Mouse (Mus musculus) limb, embryonic 15.5 days (tissue): ENCODE measurements around the gene Glis3. TPM values are rescaled to one million over a fixed set of nuclear protein-coding genes. Genes with fewer than 3 reads are reported as not detected.

ENCODE experiments used
- ATAC-seq: fragments of 200-750 bp; cut with Nextera tagmentation; 2 replicates; pipeline ENCODE4 v1.8.0; 2017; ENCODE audit warnings: low read depth, moderate TSS enrichment; ENCODE audit not compliant: insufficient number of reproducible peaks, low FRiP score, low TSS enrichment
- H3K27ac ChIP-seq: fragments of 300-500 bp; sonication (generic); 2 replicates; pipeline ENCODE4 v1.5.1; 2015; ENCODE audit warnings: moderate library complexity, mild to moderate bottlenecking, inconsistent platforms
- H3K27me3 ChIP-seq: fragments of 300-500 bp; sonication (generic); 2 replicates; pipeline ENCODE4 v1.6.1; 2015; ENCODE audit warnings: inconsistent platforms
- H3K36me3 ChIP-seq: fragments of 300-500 bp; sonication (generic); 2 replicates; pipeline ENCODE4 v1.6.1; 2015; ENCODE audit warnings: inconsistent platforms
- H3K4me1 ChIP-seq: fragments of 300-500 bp; sonication (generic); 2 replicates; pipeline ENCODE4 v1.6.1; 2015; ENCODE audit warnings: inconsistent platforms
- H3K4me2 ChIP-seq: fragments of 300-500 bp; sonication (generic); 2 replicates; pipeline ENCODE4 v1.6.1; 2015; ENCODE audit warnings: mild to moderate bottlenecking, inconsistent platforms
- H3K4me3 ChIP-seq: fragments of 300-500 bp; sonication (generic); 2 replicates; pipeline ENCODE4 v1.5.1; 2015; ENCODE audit warnings: mild to moderate bottlenecking, inconsistent platforms
- H3K9ac ChIP-seq: fragments of 300-500 bp; sonication (generic); 2 replicates; pipeline ENCODE4 v1.6.1; 2015; ENCODE audit warnings: inconsistent platforms
- H3K9me3 ChIP-seq: fragments of 300-500 bp; sonication (generic); 2 replicates; pipeline ENCODE4 v1.6.1; 2016; ENCODE audit warnings: inconsistent platforms
- WGBS: fragments of 180-500 bp; shearing (Covaris S2); methylation state at CpG from one replicate; pipeline ENCODE4 v1.1.7; 2015; 5-methylcytosine and 5-hydroxymethylcytosine counted together
- polyA plus RNA-seq: library from polyadenylated mRNA; unstranded; fragments of >200 nt; fragmentation: Nextera tagmentation; extraction: Ambion mirVana; gene quantifications from 2 replicates; pipeline ENCODE4 v1.2.1, GENCODE M21; 2015

Glis3 gene
- polyA plus RNA-seq, 1 experiment from 2014 or later: 3.0 TPM

DNA sequence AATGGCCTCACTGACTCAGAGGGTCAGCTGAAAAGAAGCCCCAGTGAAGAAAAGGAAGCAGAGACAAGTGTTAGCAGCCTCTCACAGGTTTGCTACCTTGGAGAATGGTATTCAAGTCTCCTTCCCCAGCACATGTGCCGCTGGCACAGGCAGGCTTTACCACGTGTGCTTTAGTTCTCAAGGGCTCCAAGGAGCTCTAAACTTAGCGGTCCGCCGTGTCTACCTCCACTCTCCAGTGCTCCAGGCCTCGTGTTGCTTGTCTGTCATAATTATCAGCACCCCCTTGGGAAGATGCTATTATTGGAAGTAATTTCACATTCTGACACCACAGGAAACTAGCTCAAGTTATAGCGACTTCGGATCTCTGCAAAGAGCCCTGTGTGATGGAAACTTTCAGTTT is 344.0 kb downstream of the Glis3 start:
- H3K9me3 ChIP-seq: no peaks in the 10 kb centered on the region
- H3K27me3 ChIP-seq: no peaks in the 10 kb centered on the region
- no peak for ATAC-seq
- 46% methylated on average over 8 of the region's 8 CpGs for WGBS
- no peak overlapping the region for H3K27ac ChIP-seq
- no peak overlapping the region for H3K9ac ChIP-seq
- H3K4me2 ChIP-seq: no peak overlapping the region
- H3K36me3 ChIP-seq: no peaks in the 10 kb centered on the region
- H3K4me1 ChIP-seq: peaks cover 3% of the 10 kb centered on the region; the same call in 1 of the 2 replicates
- H3K4me3 ChIP-seq: no peak overlapping the region

DNA sequence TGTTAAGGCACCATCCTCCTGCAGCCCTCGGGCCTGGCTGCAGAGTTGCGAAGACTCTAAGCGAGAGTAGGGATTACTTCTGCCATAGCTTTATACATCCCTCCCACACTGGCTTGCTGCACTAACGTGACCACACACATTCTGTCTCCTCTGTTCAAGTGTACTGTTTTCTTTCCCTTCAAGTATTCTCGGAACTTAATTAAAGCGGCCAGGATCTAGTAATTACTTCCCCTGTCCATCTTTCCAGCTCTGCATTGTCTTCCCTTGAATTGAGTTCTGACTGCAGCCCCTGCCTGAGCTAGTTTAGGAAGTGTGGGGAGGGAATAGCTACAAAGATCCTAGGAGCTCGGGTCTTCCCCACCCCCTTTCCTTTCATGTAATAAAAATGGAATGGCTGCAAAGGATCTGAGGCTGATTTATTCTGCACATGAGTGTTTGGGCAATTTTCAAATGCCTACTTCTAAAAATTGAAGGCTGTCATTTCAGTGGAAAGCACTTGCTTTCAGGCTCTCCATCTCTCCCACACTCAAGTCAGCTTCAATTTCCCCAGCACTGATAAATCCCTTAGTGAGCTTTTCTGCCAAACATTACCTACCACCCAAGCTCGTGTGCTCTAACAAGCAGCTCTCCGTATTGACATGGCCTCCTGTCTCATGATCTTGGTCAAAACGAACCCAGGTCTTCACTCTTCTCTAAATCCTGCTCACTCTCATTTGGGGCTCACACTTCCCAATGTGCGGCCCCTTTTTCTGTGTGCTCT is 346.7 kb downstream of the Glis3 start:
- no peak overlapping the region for H3K4me2 ChIP-seq
- no peak for ATAC-seq
- no peaks in the 10 kb centered on the region for H3K27me3 ChIP-seq
- H3K36me3 ChIP-seq: no peaks in the 10 kb centered on the region
- WGBS: 46% methylated on average over 11 of the region's 11 CpGs
- H3K27ac ChIP-seq: no peak overlapping the region
- no peaks in the 10 kb centered on the region for H3K9me3 ChIP-seq
- peaks cover 3% of the 10 kb centered on the region; the same call in 1 of the 2 replicates for H3K4me1 ChIP-seq
- no peak overlapping the region for H3K9ac ChIP-seq
- H3K4me3 ChIP-seq: no peak overlapping the region

- no peaks in the 10 kb centered on the region for H3K36me3 ChIP-seq
- no peak overlapping the region for H3K4me2 ChIP-seq
- no peaks in the 10 kb centered on the region for H3K9me3 ChIP-seq
- H3K27ac ChIP-seq: no peak overlapping the region
- 79% methylated on average over 16 of the region's 16 CpGs for WGBS
- no peak for ATAC-seq
- no peak overlapping the region for H3K4me3 ChIP-seq
- H3K27me3 ChIP-seq: no peaks in the 10 kb centered on the region
- no peak overlapping the region for H3K9ac ChIP-seq
- no peaks in the 10 kb centered on the region for H3K4me1 ChIP-seq
Measured at GRCm38 (mm10) chr19:28328444-28329110, 351.3 kb downstream of the Glis3 start.

DNA sequence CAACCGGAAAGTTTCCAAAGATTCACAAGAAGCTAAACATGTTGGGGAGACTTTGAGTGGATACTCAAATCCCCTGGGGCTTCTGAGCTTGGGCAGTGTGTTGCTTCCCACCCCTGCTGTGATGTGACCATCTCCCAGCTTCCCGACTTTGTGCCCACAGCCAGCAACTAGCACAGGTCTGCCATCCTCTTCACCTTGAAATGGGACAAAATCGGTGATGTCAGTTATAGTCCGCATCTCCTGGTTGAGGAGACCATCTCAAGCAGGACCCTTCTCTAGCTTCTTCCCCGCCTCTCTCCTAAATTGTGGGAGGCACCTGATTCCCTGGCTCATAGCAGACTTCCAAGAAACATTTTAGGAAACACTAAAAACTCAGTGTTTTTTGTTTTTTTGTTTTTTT is 352.3 kb downstream of the Glis3 start:
- H3K4me1 ChIP-seq: no peaks in the 10 kb centered on the region
- H3K27ac ChIP-seq: no peak overlapping the region
- no peak overlapping the region for H3K9ac ChIP-seq
- no peak overlapping the region for H3K4me3 ChIP-seq
- ATAC-seq: no peak
- WGBS: 88% methylated on average over 5 of the region's 5 CpGs
- H3K36me3 ChIP-seq: no peaks in the 10 kb centered on the region
- no peaks in the 10 kb centered on the region for H3K27me3 ChIP-seq
- H3K9me3 ChIP-seq: no peaks in the 10 kb centered on the region
- H3K4me2 ChIP-seq: no peak overlapping the region

DNA sequence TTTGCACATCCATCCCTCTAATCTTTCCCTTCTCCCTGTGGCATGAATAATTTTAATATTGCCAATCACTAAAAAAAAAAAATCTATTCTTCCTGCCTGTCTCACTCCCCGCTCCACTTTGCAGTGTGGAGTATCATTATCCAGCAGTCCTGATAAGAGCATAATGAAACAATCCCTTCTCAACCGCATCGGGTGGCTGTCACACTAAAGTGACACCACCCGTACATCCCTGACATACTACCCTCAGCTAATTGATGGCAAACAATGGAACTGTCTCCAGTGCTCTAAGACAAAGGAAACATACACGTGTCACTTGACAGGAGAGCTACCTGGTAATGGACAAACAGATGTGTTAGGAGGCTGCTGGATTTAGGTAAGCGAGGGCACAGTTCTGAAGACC is 373.8 kb downstream of the Glis3 start:
- Histone ChIP-seq H3K27ac (no peak overlapping the region), H3K9ac (no peak overlapping the region), H3K27me3 (no peaks in the 10 kb centered on the region), H3K4me1 (no peaks in the 10 kb centered on the region), H3K36me3 (no peaks in the 10 kb centered on the region), H3K4me2 (no peak overlapping the region), H3K4me3 (no peak overlapping the region), H3K9me3 (no peaks in the 10 kb centered on the region)
- 80% methylated on average over 6 of the region's 6 CpGs for WGBS
- no peak for ATAC-seq

GRCm38 (mm10) chr19:28305510-28305909 is 374.4 kb downstream of the Glis3 start:
- Histone ChIP-seq H3K27me3 (no peaks in the 10 kb centered on the region), H3K4me2 (no peak overlapping the region), H3K4me3 (no peak overlapping the region), H3K27ac (no peak overlapping the region), H3K9me3 (no peaks in the 10 kb centered on the region), H3K4me1 (no peaks in the 10 kb centered on the region), H3K9ac (no peak overlapping the region), H3K36me3 (no peaks in the 10 kb centered on the region)
- 31% methylated on average over 4 of the region's 4 CpGs for WGBS
- no peak for ATAC-seq

- H3K9me3 ChIP-seq: no peaks in the 10 kb centered on the region
- peaks cover 5% of the 10 kb centered on the region; the same call in 1 of the 2 replicates for H3K4me1 ChIP-seq
- WGBS: 54% methylated on average over 2 of the region's 2 CpGs
- H3K27me3 ChIP-seq: no peaks in the 10 kb centered on the region
- H3K4me2 ChIP-seq: no peak overlapping the region
- ATAC-seq: no peak
- H3K9ac ChIP-seq: no peak overlapping the region
- H3K36me3 ChIP-seq: no peaks in the 10 kb centered on the region
- no peak overlapping the region for H3K27ac ChIP-seq
- no peak overlapping the region for H3K4me3 ChIP-seq
Measured at GRCm38 (mm10) chr19:28302831-28303242, 377.0 kb downstream of the Glis3 start.

DNA sequence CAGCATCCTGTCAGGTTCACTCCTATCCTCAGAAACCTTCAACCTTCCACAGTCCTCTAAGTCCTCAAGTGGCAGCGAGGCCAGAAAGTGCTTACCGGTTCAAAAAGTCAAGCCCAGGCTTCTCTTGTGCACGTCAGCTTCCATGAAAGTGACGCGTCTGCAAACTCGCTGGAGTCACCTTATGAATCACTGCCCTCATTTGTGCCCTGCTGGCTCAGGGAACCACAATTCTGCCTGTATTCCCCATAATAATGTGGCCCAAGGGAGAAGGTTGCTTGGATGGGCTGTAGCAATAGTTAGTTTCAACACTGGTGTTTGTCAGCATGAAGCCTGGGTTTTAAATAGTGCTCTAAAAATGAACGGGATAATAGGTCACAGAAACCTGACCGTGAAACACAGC is 379.7 kb downstream of the Glis3 start:
- H3K4me2 ChIP-seq: no peak overlapping the region
- no peaks in the 10 kb centered on the region for H3K36me3 ChIP-seq
- no peak overlapping the region for H3K9ac ChIP-seq
- ATAC-seq: no peak
- no peak overlapping the region for H3K4me3 ChIP-seq
- H3K4me1 ChIP-seq: peaks cover 5% of the 10 kb centered on the region; the same call in 1 of the 2 replicates
- no peaks in the 10 kb centered on the region for H3K27me3 ChIP-seq
- no peak overlapping the region for H3K27ac ChIP-seq
- no peaks in the 10 kb centered on the region for H3K9me3 ChIP-seq
- 59% methylated on average over 8 of the region's 8 CpGs for WGBS

DNA sequence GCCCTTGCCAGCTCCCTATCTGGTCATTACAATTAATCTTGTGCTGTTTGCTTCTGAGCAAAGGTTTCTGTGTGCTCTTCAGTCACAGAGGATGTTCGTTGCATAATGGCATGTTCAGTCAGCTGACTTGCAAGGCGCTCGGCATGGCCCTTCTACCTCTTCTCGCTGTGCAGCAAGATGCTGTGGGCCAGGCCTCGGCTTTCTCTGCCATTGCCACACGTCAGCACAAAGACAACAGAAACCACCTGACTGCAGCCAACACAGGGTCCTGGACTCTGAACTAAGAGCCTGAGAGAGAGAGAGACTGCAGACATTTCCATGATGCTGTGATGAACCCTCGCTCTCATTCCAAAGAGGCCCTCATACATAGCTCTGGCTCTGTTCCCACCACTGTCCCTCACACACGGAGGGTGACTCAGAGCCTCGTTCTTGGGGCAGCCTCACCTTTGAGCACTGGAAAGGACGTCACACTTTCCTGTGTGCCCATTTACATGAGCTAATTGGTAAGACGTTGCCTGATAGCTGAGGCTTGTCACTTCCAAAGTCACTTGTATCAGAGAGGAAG is 380.6 kb downstream of the Glis3 start:
- ATAC-seq: no peak
- Histone ChIP-seq H3K27ac (no peak overlapping the region), H3K4me1 (peaks cover 5% of the 10 kb centered on the region; the same call in 1 of the 2 replicates), H3K9me3 (no peaks in the 10 kb centered on the region), H3K27me3 (no peaks in the 10 kb centered on the region), H3K4me3 (no peak overlapping the region), H3K4me2 (no peak overlapping the region), H3K36me3 (no peaks in the 10 kb centered on the region), H3K9ac (no peak overlapping the region)
- WGBS: 63% methylated on average over 11 of the region's 11 CpGs

DNA sequence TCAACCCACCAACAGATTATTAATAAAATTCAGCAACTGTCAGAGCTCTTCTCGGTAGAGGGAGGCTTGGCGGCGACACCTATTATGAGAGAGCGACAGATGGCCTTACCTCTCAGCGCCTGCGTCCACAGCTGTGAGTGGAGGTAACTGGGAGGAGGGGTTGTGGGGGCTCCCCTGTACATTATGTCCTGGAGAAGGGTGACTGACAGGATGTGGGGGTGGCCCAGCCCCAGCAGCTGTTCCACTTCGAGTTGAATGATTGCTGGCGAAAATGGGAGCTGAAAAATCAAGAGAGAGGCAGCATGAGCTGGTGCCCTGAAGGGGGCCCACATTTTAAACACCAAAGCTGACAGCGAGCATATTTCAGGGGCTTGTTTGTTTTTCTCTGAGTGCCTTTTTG is 381.2 kb downstream of the Glis3 start:
- H3K27me3 ChIP-seq: no peaks in the 10 kb centered on the region
- ATAC-seq: no peak
- WGBS: 60% methylated on average over 9 of the region's 9 CpGs
- no peak overlapping the region for H3K4me3 ChIP-seq
- H3K9me3 ChIP-seq: no peaks in the 10 kb centered on the region
- no peak overlapping the region for H3K4me2 ChIP-seq
- no peak overlapping the region for H3K27ac ChIP-seq
- no peaks in the 10 kb centered on the region for H3K36me3 ChIP-seq
- H3K4me1 ChIP-seq: peaks cover 5% of the 10 kb centered on the region; the same call in 1 of the 2 replicates
- H3K9ac ChIP-seq: no peak overlapping the region

- Histone ChIP-seq H3K9ac (no peak overlapping the region), H3K9me3 (no peaks in the 10 kb centered on the region), H3K27ac (no peak overlapping the region), H3K4me1 (no peaks in the 10 kb centered on the region), H3K36me3 (no peaks in the 10 kb centered on the region), H3K4me2 (no peak overlapping the region), H3K27me3 (no peaks in the 10 kb centered on the region), H3K4me3 (no peak overlapping the region)
- no peak for ATAC-seq
- WGBS: 65% methylated on average over 4 of the region's 4 CpGs
Measured at GRCm38 (mm10) chr19:28291596-28291995, 388.3 kb downstream of the Glis3 start.

DNA sequence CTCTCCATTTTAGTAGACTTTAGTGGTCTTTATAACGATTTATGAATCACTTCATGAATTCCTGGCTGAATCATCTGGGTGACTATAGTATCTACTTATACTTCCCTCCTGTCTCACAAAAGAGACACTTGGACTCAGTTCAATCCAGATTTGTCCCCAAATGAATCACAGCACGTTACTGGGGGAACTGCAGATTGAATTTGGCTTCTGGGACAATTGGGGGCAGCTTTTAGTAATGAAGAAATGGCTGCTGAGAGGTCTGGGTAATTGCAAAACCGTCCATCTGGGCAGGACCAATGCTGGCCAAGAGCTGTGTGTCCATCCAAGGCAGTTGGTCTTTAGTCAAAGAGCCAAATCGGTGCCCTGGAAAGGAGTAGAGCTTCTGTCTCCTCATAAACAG is 390.4 kb downstream of the Glis3 start:
- 71% methylated on average over 4 of the region's 4 CpGs for WGBS
- Histone ChIP-seq H3K27me3 (no peaks in the 10 kb centered on the region), H3K9me3 (no peaks in the 10 kb centered on the region), H3K36me3 (no peaks in the 10 kb centered on the region), H3K27ac (no peak overlapping the region), H3K4me2 (no peak overlapping the region), H3K4me3 (no peak overlapping the region), H3K4me1 (no peaks in the 10 kb centered on the region), H3K9ac (no peak overlapping the region)
- no peak for ATAC-seq
